Mouse (Mus musculus) gastrocnemius, adult 2 months (tissue): ENCODE measurements around the gene Mansc4. TPM values are rescaled to one million over a fixed set of nuclear protein-coding genes. Genes with fewer than 3 reads are reported as not detected.

ENCODE experiments used
- DNase-seq: peaks from one replicate; pipeline ENCODE4 v3.0.0; 2022
- H3K27ac ChIP-seq: fragments of 200-600 bp; 2 replicates; pipeline ENCODE4 v1.8.1; 2022; ENCODE audit warnings: mild to moderate bottlenecking
- H3K4me3 ChIP-seq: fragments of 200-600 bp; 2 replicates; pipeline ENCODE4 v1.8.1; 2022; ENCODE audit warnings: mild to moderate bottlenecking, moderate library complexity
- CTCF ChIP-seq: fragments of 200-600 bp; IDR thresholded peaks from 2 replicates; pipeline ENCODE4 v1.8.1; 2022; ENCODE audit warnings: antibody characterized with exemption, mild to moderate bottlenecking, moderate library complexity
- intact Hi-C: fragments of 180-260 bp; cut with DNase I; formaldehyde crosslinking; loops from one replicate; pipeline ENCODE4 v1.15.1; 2025
- total RNA-seq, 2 experiments: library from RNA; stranded (reverse); gene quantifications; 2 replicates each; pipeline ENCODE4 v1.2.3; 2021

Gene Mansc4
- total RNA-seq, 2 experiments from 2014 or later = not detected

DNA sequence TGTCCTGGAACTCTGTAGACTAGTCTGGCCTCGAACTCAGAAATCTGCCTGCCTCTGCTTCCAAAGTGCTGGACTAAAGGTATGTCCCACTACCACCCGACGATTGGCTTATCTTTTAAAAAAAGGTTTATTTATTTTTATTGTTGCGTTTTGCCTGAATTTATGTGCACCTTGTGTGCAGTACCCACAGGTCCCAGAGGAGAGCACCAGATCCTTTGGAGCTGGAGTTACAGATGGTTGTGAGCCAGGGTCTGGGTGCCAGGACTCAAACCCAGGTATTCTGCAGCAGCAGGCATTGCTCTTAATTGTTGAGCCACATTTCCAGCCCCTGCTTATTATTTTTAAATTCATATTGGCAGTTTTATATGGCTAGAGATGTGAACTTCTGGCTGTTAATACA is 9.3 kb upstream of the Mansc4 start:
- DNase-seq = no peak
- intact Hi-C loops = loop anchor here (10.0 kb wide), 1 partner anchor 261 kb away; no protein-coding TSS in a partner anchor
- Histone ChIP-seq H3K27ac (no peak overlapping the region), H3K4me3 (no peak overlapping the region)
- no peak for TF ChIP-seq CTCF

DNA sequence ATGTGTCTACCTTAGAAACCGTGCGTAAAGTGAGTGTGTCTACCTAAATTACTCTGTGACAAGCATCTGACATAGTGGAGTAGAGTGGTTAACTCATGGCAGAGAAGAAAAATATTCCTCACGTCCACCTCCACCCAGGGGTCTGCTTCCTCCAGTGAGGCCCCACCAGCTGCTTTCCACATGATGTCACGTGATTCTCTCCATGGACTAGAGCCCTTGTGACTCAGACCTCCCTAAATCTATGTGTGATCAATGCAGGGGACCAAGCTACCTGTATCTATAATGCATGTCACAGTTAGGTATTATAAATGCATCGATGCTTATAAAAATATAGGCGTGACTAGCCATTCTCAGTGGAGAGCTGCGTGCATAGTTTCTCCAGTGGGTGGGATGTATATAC is 7.9 kb upstream of the Mansc4 start:
- intact Hi-C loops = loop anchor here (10.0 kb wide), 1 partner anchor 260 kb away; no protein-coding TSS in a partner anchor
- TF ChIP-seq CTCF = no peak
- H3K27ac ChIP-seq = no peak overlapping the region
- DNase-seq = no peak
- H3K4me3 ChIP-seq = no peak overlapping the region

DNA sequence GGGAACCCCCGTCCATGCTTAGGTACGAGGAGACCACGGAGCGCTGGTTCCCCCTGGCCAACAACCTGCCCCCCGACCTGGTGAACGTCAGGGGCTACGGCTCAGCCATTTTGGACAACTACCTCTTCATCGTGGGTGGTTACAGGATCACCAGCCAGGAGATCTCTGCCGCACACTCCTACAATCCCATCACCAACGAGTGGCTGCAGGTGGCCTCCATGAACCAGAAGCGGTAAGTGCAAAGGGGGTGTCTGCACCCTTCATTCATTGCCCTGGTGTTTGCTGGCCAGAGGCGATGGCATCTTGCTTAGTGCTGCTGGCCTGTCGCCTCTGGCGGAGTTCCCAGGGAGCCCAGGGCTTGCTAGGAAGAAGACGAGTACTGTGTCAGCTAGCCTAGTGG is 5.3 kb upstream of the Mansc4 start:
- intact Hi-C loops = loop anchor here (10.0 kb wide), 1 partner anchor 257 kb away; no protein-coding TSS in a partner anchor
- no peak for TF ChIP-seq CTCF
- H3K4me3 ChIP-seq = peak overlapping the region; percentile 96
- H3K27ac ChIP-seq = peak overlapping the region; percentile 91
- DNase-seq = peak; percentile 84

DNA sequence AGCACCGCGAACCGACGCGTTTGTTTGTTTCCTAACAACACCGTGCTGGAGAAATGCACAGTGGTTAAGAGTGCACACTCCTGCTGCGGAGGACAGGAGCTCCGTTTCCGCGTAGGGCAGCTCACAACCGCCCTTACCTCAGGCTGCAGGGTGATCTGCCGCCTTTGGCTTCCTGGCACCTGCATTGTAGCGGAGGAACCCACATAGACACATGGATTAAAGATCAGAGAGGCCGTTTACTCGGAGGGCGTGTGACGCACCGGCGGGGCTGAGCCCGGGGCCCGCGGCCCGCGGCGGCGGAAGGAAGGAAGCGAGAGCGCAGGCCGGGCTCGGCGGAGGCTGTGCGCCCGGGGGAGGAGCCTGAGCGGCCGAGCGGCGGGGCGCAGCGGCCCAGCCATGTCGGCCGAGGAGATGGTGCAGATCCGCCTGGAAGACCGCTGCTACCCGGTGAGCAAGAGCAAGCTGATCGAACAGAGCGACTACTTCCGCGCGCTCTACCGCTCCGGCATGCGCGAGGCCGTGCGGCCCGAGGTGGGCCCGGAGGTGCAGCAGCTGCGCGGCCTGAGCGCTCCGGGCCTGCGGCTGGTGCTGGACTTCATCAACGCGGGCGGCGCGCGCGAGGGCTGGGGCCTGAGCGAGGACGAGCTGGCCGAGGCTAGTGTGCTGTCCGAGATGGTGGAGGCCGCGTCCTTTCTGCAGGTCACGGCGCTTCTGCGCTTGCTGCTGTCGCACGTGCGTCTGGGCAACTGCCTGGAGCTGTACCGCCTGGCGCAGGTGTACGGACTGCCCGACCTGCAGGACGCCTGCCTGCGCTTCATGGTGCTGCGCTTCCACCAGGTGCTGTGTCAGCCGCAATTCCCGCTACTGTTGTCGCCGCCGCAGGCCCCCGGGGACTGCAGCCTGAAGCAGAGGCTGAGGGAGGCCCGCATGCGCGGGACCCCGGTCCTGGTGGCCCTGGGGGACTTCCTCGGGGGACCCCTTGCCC is 4.6 kb upstream of the Mansc4 start, which contains the start of gene Klhl42:
Gene Klhl42 (plus strand): TSS at position 244 of the 985 bp plus-strand sequence.
- Histone ChIP-seq H3K4me3 (peak within 1 kb of the TSS; percentile 96), H3K27ac (peak within 1 kb of the TSS; percentile 91)
- intact Hi-C loops = loop anchor here (10.0 kb wide), 1 partner anchor 257 kb away; no protein-coding TSS in a partner anchor
- peak; percentile 86 for DNase-seq
- TF ChIP-seq CTCF = no peak

DNA sequence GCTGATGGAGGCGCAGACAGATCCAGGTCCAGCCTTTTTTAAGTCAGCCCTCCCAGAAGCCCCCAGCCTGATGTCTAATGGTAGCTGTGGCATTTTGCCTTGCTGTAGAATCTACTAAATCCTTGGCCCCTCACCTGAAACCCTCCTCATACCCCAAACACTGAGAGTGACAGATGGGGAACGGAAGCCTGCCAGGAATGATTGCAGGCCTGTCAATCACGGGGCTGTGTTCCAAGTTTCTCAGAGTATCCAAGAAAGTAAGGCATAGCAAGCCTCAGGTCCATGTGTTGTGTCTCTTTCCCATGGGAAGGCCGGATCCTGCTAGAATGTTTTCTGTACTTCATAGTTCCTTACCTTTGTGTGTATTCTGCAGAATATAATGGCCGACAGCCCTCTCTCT is 3.4 kb upstream of the Mansc4 start:
- H3K4me3 ChIP-seq = no peak overlapping the region
- TF ChIP-seq CTCF = no peak
- no peak overlapping the region for H3K27ac ChIP-seq
- DNase-seq = peak; percentile 10
- intact Hi-C loops = loop anchor here (10.0 kb wide), 1 partner anchor 255 kb away; no protein-coding TSS in a partner anchor

DNA sequence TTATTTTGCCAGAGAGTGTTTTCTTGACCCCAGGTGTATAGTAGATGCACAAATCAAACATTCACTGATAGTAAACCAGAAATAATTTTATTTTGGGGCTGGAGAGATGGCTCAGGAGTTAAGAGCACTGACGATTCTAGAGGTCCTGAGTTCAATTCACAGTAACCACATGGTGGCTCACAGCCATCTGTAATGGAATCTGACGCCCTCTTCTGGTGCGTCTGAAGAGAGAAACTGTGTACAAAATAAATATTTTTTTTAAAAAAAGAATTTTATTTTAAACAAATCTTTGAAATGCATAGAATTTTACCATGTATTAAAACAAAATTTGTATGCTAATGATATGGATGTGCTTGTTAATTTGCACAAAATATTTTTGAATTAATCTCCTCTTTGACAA is 1.7 kb upstream of the Mansc4 start:
- H3K27ac ChIP-seq = no peak overlapping the region
- peak; percentile 20; the same call in 1 of the 2 replicates for TF ChIP-seq CTCF
- no peak overlapping the region for H3K4me3 ChIP-seq
- intact Hi-C loops = no loop called here
- peak; percentile 1 for DNase-seq

DNA sequence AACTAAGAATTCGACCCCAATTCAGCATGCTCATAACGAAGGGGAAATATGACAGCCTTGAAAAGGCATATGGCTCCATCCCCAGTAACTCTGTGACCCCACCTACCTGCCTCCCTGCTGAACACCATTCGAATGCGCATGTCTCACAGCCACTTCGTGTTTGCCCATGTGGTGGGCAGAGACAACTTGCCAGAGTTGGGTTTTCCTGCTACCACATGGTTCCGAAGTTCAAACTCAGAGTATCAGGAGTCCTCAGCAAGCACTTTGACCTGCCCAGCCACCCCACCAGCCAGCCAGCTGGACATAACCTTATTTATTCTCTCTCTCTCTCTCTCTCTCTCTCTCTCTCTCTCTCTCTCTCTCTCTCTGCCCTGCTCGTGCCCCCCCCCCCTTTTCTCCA is 904 bp upstream of the Mansc4 start:
- no peak for TF ChIP-seq CTCF
- Histone ChIP-seq H3K4me3 (no peak overlapping the region), H3K27ac (no peak overlapping the region)
- intact Hi-C loops = no loop called here
- DNase-seq = peak; percentile 1

DNA sequence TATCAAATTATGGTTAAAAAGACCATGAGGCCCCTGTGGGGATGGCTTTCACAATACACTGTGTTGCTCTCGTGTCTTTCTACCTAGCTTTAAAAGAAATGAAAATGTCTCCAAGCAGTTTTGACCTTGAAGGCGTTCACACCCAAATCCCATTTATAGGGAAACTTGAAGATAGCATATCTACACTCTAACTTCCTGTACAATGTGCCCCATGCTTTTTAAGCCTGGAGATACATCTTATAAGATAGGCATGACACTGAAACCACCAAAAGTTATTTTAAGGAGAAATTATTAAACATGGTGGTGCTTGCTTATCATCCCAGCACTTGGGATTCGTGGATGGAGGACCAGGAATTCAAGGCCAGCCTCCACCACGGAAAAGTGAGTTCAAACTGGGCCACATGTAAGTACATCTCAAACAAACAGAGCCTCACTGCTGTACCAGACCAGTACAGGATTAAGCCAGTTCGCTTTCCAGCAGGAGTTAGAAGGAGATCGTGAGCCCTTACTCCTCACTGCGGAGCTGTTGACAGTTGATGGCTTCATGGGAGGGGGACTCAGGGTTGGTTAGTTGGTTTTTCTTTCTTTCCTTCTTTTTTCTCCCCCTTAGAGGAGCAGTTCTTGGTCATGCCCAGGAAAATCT is 1.3 kb downstream of the Mansc4 start:
- peak; percentile 1 for DNase-seq
- Histone ChIP-seq H3K27ac (no peak overlapping the region), H3K4me3 (no peak overlapping the region)
- no peak for TF ChIP-seq CTCF
- intact Hi-C loops = no loop called here

DNA sequence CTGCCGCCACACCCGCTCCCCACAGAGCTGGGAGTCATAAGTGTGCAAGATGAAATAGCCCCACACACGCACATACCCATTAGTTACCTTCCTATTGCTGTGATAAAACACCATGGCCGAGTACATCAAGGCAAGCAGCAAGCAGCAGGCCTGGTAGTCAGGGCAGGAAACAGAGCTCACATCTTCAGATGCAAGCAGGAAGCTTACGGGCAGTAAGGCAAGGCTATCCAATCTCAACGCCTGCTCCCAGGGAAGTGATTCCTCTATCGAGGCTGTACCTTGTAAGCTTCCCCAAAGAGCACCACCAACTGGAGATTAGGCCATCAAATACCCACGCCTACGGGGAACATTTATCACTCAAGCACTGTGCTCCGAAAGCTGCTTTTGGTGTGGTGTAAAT is 6.9 kb downstream of the Mansc4 start:
- DNase-seq = no peak
- no peak overlapping the region for H3K4me3 ChIP-seq
- H3K27ac ChIP-seq = no peak overlapping the region
- intact Hi-C loops = no loop called here
- TF ChIP-seq CTCF = no peak

DNA sequence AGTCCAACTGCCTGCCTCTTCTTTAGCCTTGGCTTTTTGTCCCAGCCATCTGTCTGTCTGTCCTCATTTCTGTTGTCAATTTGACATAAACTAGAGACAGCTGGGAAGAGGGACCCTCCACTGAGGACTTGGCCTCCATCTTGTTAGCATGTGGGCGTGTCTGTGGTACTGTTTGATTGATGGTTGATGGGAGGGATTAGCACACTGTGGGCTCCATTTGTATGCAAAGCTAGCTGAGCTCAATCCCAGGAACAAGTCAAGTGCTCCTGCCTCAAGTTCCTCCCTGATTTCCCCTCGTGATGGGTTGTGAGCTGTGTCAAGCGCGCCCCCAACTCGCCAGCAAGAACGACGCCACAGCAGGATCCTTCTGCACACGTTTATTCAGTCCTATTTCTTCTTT is 10.0 kb downstream of the Mansc4 start:
- no peak for DNase-seq
- TF ChIP-seq CTCF = no peak
- Histone ChIP-seq H3K4me3 (no peak overlapping the region), H3K27ac (no peak overlapping the region)
- intact Hi-C loops = no loop called here

DNA sequence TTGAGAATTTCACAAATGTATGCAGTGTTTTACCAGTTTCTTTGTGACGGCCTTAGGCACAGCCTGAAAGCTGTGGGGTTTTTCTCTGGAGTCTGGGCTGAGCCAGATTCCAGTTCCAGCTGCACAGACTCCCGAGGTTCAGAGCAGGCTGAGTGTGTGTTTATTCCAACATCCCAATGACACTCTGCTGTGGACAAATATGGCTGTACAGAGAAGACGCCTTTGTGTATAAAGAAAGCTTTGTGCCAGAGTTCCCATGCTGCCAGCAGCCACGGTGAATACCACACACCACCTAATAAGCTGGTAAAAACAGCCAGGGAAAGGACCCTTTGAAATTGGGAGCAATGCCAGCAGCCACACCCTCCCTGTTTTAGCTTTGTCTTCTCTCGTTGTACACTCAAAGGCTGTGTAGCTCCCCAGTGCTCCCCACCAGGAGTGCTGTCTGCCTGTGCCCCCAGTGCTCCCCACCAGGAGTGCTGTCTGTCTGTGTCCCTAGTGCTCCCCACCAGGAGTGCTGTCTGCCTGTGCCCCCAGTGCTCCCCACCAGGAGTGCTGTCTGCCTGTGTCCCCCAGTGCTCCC is 10.9 kb downstream of the Mansc4 start:
- no peak for DNase-seq
- H3K4me3 ChIP-seq = no peak overlapping the region
- no peak overlapping the region for H3K27ac ChIP-seq
- intact Hi-C loops = no loop called here
- no peak for TF ChIP-seq CTCF

DNA sequence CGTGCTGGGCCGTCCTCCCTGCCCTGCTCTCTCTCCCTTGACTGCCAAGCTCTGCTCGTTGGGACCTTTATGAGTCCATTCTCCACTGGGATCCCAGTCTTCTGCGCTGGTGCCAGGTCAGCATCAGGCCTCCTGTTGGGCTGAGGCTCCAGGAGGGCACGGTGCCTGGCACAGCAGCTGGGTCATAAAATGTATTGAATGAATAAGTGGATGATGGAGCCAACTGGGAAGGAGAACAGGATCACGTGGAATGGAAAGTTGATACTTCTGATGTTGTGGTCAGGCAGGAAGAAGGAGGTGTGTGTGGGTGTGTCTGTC is 21.9 kb downstream of the Mansc4 start:
- intact Hi-C loops = no loop called here
- Histone ChIP-seq H3K27ac (peak overlapping the region; percentile 73), H3K4me3 (no peak overlapping the region)
- peak; percentile 94 for DNase-seq
- no peak for TF ChIP-seq CTCF
